Mouse (Mus musculus) frontal cortex, postnatal 25 days (tissue): ENCODE results near the gene Hibadh.

ENCODE experiments used
- DNase-seq, 2 experiments: peaks; one replicate each; pipeline ENCODE4 v3.0.0; 2022; ENCODE audit warnings: low spot score in 2 of 2

Hibadh gene

GRCm38 (mm10) chr6:52502986-52503385 lies 137.2 kb downstream of the Hibadh start:
- DNase-seq = no peak

GRCm38 (mm10) chr6:52501479-52501878 lies 138.7 kb downstream of the Hibadh start:
- no peak for DNase-seq
